Mouse (Mus musculus): ENCODE data around the gene Bscl2.
"Not testable (repeated sequence)": the region's sequence is repeated elsewhere in the genome, so short reads cannot be mapped to it uniquely, and the experiment has no call there.

Gene Bscl2

DNA sequence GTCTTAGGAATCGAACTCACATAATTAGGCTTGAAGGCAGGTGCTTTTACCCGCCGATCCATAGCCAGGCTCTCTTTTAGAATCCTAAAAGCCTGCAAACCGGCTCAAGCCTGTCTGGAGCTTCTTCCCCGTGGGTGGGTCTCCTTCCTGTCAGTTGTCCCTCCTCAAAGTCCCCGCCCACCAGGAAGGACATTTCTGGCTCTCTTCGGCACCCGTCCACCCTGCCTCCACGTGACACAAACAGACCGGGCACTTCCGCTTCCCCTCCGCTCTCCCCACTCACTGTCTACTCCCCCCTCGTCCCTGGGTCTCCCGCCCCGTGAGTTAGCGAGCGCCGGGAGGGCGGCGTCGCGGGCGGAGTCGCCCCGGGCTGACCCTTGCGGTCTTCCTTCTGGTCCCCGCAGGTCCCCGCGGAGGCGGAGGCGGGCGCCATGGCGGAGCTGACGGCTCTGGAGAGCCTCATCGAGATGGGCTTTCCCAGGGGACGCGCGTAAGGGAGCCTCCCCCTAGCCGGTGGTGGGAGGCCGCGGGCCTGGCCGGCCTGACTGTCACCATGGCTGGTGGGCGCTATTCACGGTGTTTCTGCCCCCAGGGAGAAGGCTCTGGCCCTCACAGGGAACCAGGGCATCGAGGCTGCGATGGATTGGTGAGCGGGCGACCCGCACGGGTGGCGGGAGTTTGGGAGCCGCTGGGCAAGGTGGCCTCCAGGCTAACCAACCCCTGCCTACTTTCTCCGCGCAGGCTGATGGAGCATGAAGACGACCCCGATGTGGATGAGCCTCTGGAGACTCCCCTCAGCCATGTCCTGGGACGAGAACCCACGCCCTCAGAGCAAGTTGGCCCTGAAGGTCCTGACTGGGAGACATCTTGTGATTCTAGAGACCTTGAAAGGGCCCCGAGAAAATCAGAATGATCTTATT is 34.3 kb downstream of the Bscl2 start, which contains the start of gene Ubxn1:
Gene Ubxn1 (plus strand): TSS at position 230 of the 920 bp plus-strand sequence.
- peak; percentile 96 to 98 for DNase-seq (ENCODE audit: low spot score in 2 of 2)

DNA sequence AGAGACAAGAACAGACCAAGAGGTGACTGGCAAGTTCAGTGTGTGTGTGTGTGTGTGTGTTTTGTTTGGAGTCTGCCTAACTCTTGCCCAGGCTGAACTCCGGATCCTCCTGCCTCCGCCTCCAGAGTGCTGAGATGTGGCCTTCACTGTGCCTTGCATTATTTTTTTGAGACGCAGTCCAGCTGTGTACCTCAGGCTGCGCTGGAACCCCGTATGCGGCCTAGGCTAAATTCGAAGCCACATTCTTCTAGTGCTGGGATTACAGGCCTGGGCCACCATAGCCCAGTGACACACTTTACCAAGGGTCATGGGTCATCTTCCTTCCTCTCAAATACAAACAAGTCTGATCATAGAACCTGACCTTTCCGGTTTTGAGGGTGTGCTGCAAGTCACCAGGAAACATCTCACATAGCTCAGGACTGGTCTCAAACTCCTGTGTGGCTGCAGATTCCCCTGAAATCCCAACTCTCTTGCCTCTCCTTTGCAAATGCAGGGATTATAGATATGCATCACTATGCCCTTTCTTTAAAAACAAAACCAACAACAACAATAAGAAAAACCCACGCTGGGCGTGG is 35.1 kb downstream of the Bscl2 start:
- DNase-seq (ENCODE audit: low spot score in 2 of 2): peak in 1 of 2 experiments; percentile 13

DNA sequence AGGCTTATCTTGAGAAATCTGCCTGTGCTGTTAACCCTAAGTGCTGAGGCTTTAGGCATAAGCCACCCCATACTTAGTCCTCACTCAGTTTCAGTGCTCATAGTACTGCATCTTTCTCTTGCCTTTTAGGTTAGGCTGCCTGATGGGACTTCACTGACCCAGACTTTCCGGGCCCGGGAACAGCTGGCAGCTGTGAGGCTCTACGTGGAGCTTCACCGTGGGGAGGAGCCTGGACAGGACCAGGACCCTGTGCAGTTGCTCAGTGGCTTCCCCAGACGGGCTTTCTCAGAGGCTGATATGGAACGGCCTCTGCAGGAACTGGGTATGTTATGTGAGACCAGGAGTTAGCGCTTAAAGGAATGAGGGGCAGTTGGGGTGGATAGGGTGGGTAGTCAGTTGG is 37.8 kb downstream of the Bscl2 start:
- no peak for DNase-seq (ENCODE audit: low spot score in 2 of 2)

DNA sequence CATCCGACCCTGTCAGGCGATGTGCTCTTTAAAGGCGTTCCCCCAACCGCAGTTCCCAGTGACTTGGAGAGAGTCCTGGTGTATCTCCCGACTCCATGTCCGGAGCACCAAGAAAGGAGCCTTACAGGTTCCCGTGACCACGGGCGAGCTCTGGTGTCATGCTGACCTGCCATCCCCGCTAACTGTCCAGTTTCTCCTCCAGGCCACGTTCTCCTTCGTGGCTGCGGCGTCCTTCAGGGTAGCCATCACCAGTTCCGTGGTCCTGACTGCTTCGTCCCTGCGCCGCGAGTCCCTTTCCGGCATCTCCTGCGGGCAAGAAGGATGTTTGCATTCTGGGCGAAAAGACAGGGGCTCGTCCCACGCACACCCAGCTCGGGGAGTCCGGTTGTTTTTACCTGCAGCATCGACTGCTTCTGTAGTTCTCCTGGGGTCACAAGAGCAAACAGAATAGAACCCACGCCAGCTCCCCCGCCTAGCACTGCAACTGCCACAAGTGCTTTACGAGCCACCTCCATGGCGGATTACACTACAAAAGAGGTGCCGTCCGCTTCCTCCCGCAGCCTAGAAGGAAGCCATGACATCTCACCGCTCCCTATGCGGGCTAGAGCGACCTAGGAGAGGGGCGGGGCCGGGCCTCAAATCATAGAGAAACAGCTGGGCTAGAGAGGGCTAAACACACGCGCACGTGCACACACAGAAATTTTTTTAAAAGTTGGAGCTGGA is 43.2 kb downstream of the Bscl2 start, which contains the start of gene Uqcc3:
Gene Uqcc3 (minus strand): TSS at position 613 of the 723 bp plus-strand sequence.
- DNase-seq (ENCODE audit: low spot score in 2 of 2): peak; percentile 85 to 91

DNA sequence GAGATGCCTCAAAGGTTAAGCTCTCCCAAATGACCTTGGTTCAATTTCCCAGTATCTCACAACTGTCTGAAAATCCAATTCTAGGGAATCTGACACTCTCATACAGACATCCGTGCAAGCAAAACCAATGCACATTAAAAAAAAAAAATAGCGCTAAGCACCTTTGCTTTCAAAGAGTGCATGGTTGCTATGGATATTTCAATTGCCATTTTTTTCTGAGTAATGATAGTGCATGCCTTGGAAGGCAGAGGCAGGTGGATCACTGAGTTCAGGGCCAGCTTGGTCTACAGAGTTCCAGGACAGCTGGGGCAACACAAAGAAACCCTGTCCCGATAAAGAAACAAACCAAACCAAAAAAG is 43.7 kb downstream of the Bscl2 start:
- no peak for DNase-seq (ENCODE audit: low spot score in 2 of 2)

DNA sequence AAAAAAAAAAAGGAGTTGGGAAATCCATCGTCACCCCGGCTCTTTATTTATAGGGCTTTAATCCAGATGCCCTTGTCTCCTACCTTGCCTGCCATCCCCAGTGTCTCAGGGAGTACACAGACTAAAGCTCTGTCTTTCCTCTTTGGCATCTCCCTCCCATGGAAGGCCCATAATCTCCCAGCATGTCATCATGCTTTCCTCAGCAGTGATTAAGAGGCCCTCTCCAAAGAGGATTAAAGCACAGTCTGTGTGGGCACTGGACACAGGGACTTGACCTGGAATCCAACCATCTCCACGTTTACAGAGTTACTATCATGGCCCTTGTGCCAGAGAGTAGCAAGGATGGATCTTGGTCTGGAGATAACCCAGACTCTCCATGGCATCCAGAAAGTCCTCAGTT is 46.3 kb downstream of the Bscl2 start, which contains the start of the genes Lbhd1 and Gm49403:
Gene Lbhd1 (plus strand): TSS at position 117 of the 400 bp plus-strand sequence.
Gene Gm49403 (plus strand): TSS at position 315 of the 400 bp plus-strand sequence.
- no peak for DNase-seq (ENCODE audit: low spot score in 2 of 2)

DNA sequence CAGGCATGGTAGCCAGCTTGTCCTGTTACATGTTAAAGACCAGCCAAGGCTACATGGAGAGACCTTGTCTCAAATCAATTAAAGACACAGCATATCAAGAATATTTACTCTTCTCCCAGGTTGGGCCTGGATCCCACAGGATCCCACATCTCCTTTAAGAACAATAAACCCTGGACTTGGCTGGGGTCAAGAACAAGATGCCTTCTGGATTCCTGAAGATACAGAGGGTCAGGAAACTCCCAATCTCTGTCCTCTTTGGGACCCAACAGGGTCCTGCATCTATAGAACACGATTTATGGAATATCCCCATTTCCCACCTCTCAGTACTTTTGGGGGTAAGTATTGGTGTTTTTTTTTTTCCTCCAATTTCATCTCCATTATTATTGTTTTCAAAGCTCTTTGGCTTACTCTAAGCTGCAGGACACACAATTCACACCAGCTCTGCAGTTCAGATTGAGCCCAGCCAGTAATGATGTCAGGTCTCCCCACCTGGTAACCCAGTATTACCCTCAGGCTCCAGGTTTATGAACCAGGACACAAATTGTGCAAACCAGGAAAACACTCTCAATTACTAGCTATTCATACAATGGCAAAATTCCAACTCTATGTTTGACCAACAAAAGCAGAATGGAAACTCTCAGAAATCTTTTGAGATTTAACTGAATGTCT is 49.8 kb downstream of the Bscl2 start:
- no peak for DNase-seq (ENCODE audit: low spot score in 2 of 2)

DNA sequence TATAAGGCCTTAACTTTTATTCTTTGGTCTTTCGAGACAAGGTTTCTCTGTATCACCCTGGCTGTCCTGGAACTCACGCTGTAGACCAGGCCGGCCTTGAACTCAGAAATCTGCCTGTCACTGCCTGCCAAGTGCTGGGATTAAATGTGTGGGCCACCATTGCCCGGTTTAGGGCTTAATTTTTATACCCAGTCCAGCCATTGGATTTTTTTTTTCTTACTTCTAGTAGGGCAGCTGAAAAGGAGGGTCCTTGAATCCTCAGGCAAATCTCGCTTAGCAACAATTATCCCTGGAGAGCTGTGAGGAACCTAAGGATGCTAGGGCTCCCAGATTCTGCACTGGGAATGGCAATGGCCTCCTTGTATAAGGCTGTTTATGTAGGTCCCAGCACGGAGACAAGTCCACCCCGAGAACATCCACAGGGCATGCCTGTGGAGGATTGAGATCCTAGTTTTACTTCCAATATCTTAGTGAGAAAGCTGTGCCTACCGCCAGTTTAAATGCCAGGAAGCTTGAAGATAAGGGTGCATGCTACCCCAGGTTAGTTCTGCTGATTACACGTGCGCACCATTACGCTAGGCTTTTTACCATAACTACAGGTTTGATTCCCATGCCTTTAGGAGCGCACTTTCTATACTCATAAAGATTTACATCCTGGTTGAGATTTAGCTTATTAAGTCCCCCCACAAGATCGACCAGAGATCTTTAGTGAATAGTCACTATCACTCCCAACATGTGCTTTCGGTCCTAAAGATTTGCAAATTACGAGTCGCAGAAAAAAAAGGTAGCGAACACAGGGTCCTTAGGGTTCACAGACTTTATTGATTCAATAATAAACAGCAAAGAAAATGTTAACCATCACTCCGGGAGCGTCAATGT is 50.6 kb downstream of the Bscl2 start:
- no peak for DNase-seq (ENCODE audit: low spot score in 2 of 2)

DNA sequence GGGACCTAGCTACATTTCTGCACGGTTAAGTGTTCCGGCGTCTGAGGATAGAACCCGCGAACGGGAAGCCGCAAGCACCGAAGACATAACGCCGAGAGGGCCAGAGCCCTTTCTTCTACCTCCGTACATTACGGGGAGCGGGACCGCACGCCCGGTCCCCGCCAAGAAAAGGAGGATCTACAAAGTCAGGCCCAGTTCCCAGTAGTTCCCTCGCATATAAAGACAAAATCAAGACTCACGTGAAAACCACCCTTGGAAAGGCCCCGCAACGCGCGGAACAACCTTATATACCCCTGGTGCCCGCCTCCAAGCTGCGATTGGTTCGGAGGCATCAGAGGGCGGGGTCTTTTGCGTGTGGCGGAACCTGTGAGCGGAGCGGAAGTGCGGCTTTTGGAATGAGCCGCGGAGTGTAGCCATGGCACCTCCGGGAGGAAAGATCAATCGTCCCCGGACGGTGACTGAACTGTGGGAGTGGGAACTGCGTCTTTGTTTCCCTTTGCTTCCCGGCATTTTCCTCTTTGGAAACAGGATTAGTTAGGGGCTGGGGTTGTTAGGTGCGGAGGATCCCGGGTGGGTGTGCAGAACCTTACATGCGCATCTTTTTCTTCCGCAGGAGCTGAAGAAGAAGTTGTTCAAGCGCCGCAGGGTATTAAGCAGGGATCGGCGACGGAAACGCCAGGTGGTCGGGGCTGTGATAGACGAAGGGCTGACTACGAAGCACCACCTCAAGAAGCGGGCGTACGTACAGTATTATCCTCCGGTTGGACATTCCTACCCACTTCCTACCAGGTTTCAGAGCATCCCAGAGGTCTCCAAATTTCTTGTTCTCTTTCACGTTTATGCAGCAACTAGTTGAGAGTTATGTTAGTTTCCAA is 51.5 kb downstream of the Bscl2 start, which contains the start of the genes 1810009A15Rik and Gm49416:
Gene 1810009A15Rik (plus strand): TSS at position 343 of the 875 bp plus-strand sequence.
Gene Gm49416 (plus strand): TSS at position 416 of the 875 bp plus-strand sequence.
- peak; percentile 86 to 95 for DNase-seq (ENCODE audit: low spot score in 2 of 2)

DNA sequence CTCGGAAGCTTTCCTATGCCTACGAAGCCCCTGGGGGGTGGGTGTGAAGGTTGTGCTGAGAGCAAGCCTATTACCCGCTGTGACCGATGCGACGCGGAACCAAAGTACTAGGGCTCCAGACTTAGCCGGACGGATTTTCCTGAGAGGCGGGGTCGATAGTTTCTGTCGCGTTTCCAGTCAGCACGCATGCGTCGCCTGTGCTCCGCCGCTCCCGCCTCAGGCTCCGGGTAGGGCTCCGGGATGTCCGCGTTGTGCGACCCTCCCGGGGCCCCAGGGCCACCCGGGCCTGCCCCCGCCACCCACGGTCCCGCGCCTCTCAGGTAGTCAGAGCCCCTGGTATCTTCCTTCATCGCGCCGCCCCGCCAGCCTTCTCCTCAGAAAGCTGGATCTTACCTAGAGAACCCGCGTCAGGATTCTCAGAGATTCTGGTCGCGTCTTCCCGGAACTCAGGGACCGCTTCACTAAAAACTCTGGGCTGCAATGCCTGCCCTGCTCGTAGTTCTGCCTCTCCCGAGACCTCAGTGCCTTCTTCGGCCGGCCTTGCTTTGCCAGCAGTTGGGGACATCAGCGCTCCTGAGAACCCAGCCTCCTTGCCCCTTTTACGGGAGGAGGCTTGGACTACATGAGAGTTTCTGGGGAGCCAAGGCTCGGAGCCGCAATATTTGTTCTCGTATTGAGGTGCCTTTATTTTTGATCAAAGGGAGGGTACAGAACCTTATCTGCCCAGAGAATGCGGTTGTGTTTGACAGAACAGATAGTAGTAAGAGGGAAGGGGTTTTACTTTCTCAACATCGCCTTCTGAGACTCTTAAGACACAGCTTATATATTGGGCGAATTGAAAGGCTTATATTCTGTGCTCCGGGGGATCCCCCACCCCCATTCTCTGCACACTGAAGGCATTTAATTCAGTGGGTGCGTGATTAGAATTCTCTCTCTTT is 55.8 kb downstream of the Bscl2 start, which contains the start of gene Ints5:
Gene Ints5 (plus strand): TSS at position 177 of the 938 bp plus-strand sequence.
- DNase-seq (ENCODE audit: low spot score in 2 of 2): peak; percentile 75 to 85

DNA sequence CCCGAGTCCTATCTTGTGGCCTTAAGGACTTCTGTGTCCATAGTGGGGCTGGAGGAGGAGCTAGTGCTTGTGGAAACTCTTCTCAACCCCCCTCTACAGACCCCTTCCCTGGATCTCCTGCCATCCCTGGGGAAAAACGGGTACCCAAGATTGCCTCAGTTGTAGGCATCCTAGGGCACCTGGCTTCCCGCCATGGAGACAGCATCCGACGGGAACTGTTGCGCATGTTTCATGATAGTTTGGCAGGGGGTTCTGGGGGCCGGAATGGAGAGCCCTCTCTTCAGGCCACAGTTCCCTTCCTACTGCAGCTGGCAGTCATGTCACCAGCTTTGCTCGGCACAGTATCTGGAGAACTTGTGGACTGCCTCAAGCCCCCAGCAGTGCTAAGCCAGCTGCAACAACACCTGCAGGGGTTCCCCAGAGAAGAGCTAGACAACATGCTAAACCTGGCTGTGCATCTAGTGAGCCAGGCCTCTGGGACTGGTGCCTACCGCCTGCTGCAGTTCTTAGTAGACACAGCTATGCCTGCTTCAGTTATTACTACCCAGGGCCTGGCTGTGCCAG is 58.2 kb downstream of the Bscl2 start:
- DNase-seq (ENCODE audit: low spot score in 2 of 2): no peak

DNA sequence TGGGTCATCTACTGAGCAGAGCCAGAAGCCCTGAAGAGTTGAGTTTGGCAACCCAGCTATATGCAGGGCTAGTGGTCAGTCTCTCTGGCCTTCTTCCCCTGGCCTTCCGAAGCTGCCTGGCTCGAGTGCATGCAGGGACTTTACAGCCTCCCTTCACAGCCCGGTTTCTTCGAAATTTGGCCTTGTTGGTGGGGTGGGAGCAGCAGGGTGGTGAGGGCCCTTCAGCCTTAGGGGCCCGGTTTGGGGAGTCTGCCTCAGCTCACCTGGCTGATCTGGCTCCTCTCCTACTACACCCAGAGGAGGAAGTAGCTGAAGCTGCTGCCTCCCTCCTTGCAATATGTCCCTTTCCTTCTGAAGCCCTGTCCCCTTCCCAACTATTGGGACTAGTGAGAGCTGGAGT is 59.0 kb downstream of the Bscl2 start:
- not testable (repeated sequence) for DNase-seq (ENCODE audit: low spot score in 2 of 2)

DNA sequence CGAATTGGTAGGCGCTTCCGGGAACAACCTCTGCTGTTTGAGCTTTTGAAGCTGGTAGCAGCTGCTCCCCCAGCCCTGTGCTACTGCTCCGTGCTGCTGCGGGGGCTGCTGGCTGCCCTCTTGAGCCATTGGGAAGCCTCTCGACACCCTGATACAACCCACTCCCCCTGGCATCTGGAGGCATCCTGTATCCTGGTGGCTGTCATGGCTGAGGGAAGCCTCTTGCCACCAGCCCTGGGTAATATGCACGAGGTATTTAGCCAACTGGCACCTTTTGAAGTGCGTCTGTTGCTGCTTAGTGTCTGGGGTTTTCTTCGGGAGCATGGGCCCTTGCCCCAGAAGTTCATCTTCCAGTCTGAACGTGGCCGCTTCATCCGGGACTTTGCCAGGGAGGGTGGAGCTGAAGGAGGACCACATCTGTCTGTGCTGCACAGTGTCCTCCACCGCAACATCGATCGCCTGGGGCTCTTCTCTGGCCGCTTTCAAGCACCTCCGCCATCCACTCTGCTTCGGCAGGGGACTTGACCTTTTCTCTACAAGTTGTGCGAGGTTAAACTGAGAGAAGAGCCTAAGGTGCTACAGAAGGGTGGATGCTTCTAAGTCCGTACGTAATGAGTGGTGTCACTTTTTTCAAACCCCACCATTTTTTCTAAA is 60.1 kb downstream of the Bscl2 start:
- peak in 1 of 2 experiments; percentile 50 for DNase-seq (ENCODE audit: low spot score in 2 of 2)

DNA sequence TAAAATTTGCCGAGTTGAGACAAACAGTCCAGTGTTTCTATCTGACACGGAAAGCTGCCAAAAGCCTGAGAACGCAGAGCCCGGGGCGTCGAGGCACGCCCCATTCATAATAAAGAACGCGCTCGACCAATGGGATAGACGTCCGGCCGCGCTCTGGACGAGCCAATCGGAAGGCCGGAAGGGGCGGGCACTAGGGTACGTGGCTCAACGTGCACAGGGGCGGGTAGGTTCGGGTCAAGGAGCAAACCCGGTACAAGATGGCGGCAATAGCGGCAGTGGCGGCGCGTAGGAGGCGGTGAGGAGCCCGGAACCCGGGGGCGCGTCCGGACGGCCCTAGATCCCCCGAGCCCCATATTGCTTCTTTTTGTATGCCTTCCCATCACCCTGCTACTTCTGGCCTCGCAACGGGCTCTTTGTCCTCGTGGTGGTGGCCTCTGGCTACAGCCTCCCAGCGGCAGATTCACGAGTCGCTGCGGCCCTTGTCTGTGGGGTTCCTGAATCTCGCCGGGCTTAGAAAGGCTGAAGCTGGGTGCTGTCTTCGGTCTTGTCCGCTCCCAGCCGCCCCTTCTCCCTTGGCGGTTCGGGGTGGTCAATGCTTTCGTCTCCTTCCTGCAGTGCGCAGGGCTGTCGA is 60.7 kb downstream of the Bscl2 start, which contains the start of gene Ganab:
Gene Ganab (plus strand): TSS at position 207 of the 631 bp plus-strand sequence.
- peak; percentile 90 to 96 for DNase-seq (ENCODE audit: low spot score in 2 of 2)

Measured in urinary bladder, postnatal 36 days (tissue).